Mouse (Mus musculus): ENCODE data around the gene Pmp22. TPM values are rescaled to one million over a fixed set of nuclear protein-coding genes. Genes with fewer than 3 reads are reported as not detected.

Pmp22 gene
- 10 to 100 TPM; 31.6 to 43.0 (median 38.9) TPM for total RNA-seq (2022)

GRCm38 (mm10) chr11:63128784-63129183, at the start of gene Pmp22:
Gene Pmp22 (plus strand): TSS chr11:63128982.
- DNase-seq (ENCODE audit: low spot score) = peak; percentile 79

DNA sequence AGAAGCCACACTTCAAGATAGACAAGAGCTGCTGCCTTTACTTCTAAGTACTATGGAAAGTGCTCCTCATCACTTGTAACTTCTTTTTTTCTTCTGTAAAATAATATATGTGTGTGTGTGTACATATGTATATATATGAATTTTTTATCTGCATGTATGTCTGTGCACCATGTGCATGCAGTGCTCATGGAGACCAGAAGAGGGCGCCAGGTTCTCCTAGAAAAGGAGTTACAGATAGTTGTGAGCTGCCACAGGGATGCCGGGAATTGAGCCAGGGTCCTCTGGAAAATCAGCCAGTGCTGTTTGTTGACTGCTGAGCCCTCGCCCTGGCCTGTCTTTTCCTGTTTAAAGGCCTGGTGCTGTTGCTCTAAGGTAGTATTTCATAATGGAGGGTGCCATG, 44.2 kb upstream of the Pmp22 start:
- no peak for DNase-seq (ENCODE audit: low spot score)

GRCm38 (mm10) chr11:63088672-63089071, 40.1 kb upstream of the Pmp22 start:
- no peak for DNase-seq (ENCODE audit: low spot score)

GRCm38 (mm10) chr11:63090210-63090609, 38.6 kb upstream of the Pmp22 start:
- no peak for DNase-seq (ENCODE audit: low spot score)

- no peak for DNase-seq (ENCODE audit: low spot score)
Observed at GRCm38 (mm10) chr11:63090986-63091385, 37.8 kb upstream of the Pmp22 start.

- DNase-seq (ENCODE audit: low spot score) = no peak
Observed at GRCm38 (mm10) chr11:63092271-63092670, 36.5 kb upstream of the Pmp22 start.

DNA sequence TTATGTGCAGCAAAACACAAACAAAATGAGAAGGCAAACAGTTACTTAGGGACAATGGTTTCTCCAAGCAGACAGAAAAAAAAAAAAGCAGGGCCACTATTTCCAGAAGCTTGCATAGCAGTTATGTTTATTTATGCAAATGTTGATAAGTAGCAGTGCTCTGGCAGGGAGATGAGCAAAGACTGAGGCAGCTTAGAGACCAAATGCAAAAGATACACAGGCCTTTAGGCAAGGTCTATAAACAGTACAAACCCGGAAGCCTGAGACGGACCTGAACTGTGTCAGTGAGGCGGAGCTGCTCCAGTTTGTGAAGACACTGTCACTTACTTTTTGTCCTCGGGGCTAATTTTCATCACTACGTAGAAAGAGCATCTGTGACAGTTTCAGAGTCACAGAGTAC, 35.2 kb upstream of the Pmp22 start:
- no peak for DNase-seq (ENCODE audit: low spot score)

DNA sequence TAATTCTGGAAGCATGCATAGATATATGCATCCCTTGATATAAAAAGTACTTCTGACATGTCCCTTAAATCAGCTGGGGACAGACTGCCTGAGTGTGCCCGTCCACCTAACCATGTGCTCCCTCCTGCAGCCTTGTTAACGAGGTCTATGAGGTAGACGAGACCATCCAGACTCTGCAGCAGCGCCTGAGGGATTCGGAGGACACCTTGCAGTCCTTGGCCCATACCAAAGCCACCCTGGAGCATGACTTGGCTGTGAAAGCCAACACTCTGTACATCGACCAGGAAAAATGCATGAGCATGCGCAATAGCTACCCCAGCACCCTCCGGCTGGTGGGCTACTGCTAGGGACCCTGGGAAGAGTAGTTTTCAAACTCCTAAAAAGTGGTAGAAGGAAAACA, 34.3 kb upstream of the Pmp22 start:
- no peak for DNase-seq (ENCODE audit: low spot score)

DNA sequence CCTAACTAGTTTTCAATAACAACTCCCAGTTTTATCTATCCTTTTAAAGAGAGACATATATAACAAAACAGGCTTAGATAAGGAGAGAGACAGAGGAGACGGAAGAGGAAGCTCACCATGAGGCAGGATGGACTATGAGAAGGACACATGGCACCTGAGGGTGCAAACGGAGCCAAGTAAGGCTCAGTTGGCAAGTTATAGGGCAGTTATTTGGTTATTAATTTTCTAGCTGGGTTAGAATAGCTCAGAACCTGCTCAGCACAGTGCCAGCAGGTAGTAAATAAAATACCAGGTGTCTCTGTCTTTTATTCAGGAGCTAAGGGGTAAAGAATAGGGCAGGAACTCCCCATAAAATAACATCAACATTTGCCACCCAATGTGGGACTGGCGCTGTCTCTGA, 30.8 kb upstream of the Pmp22 start:
- DNase-seq (ENCODE audit: low spot score) = no peak

GRCm38 (mm10) chr11:63099390-63099789, 29.4 kb upstream of the Pmp22 start:
- DNase-seq (ENCODE audit: low spot score) = no peak

DNA sequence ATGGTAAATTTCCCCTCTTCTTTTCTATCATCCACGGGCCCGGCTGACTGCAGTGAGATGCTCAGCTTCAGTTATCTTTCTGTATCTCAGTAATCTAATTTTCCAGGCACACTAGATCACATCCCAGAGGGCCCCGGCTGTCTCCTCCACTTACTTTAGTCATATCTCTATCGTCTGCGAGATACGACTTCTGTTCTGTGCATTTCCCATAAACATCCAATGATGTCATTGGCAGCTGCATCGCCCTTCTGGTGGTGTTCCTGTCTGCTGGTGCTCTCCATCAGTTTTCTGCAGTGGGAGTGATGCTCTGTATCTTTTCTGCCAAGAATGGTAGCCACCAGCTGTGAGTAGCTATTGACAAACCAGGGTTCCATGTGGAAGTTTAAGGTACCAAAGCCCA, 25.5 kb upstream of the Pmp22 start:
- DNase-seq (ENCODE audit: low spot score) = no peak

- no peak for DNase-seq (ENCODE audit: low spot score)
Observed at GRCm38 (mm10) chr11:63104026-63104425, 24.8 kb upstream of the Pmp22 start.

DNA sequence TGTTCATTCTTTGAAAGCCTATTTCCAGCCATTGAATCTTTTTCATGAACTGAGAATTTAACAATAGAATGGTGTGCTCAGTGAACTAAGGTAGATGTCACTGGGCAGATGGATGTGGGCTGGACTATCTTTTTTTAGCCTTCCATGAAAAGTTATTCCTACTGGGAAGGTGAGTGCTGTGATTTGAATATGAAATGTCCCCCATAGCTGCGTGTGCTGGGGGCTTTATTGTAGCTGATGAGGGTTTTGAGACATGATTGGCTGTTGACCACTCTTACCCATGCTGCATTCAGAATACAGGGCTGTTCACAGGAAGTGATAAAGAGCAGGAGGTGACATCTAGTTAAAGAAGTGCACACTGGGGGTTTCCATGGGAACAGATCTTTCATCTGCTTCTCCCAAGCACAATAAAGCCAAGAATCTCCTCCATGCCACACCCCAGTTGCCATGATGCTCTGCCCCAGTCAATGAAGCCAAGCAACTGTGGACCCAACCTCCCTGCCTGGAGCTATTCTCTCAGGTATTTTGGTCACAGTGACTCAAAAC, 19.5 kb upstream of the Pmp22 start:
- DNase-seq (ENCODE audit: low spot score) = no peak

GRCm38 (mm10) chr11:63110329-63110728, 18.5 kb upstream of the Pmp22 start:
- no peak for DNase-seq (ENCODE audit: low spot score)

DNA sequence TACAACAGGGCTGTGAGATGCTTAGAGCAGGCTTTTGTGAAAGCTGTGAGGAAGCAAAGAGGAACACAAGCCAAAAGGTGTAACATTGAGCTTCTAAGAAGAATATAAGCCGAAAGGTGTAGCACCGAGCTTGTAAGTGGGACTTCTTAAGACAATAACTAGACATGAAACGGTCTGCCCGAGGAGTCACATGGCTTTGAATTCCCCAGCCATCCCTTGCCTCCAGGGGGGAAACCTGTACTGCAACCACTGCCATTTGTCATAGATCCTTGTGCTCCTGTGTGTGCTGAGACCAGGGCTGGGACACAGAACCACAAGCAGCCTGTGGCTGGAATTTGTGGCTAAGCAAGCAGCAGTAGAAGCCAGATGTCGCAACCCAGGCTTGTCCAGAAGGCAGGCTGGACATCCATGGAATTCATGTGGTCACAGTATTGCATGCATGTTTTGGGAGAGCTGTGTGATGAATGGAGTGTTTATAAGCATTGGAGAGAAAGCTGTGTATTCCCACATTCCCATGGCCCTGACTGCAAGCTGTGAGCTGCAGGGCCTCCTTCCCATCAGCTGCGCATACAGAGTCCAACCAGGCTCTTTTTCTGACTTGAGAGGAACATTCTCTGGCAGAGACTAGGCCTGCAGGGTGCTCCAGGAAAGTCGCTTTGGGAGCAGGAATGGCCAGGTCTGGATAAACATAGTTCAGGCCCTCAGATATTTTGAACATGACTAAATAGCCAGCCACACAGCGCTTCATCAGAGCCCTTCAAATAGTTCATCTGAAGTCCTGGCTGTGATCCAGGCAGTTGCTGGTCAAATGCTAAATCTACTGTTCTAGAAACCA, 13.8 kb upstream of the Pmp22 start:
- DNase-seq (ENCODE audit: low spot score) = peak; percentile 74

GRCm38 (mm10) chr11:63116652-63117051, 12.1 kb upstream of the Pmp22 start:
- DNase-seq (ENCODE audit: low spot score) = no peak

DNA sequence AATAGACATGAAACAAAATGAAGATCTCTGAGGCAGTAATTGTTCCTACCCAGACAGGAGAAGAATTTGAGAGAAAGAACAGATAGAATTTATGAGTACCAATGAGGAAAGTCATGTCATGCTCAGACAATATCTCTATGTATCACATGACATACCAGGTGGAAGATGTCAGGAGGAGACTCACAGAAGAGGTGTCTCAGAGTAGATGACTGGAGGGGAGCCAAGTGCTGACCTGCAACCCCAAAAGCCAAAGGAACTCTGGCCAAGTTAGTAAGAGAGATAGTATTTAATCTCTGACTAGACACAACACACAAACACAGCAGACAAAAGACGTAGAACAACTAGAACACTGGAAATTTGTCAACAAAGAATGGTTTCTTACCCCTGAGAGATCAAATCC, 11.5 kb upstream of the Pmp22 start:
- no peak for DNase-seq (ENCODE audit: low spot score)

DNA sequence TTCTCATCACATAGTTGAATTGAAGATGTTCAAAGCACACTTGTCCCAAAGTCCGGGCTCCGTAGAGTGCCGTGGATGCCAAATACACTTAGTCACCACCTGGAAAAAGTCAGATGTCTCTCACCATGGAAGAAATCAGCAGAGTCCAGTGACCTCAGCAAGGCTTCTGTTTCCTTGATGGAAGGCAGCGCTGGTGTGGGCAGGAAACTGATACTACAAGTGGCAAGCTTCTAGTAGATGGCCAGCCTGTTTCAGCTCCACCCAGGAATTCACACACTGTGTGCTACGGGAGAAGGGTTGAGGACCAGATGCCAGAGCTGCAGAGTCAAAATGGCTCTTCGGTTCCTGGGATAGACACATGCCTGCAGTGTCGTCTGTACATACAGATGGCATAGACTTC, 9.0 kb upstream of the Pmp22 start:
- no peak for DNase-seq (ENCODE audit: low spot score)

GRCm38 (mm10) chr11:63122249-63122648, 6.5 kb upstream of the Pmp22 start:
- DNase-seq (ENCODE audit: low spot score) = no peak

- no peak for DNase-seq (ENCODE audit: low spot score)
Observed at GRCm38 (mm10) chr11:63122776-63123350, 5.9 kb upstream of the Pmp22 start.

- DNase-seq (ENCODE audit: low spot score) = no peak
Observed at GRCm38 (mm10) chr11:63124316-63124715, 4.5 kb upstream of the Pmp22 start.

GRCm38 (mm10) chr11:63125832-63126456, 2.8 kb upstream of the Pmp22 start:
- DNase-seq (ENCODE audit: low spot score) = peak; percentile 61

GRCm38 (mm10) chr11:63126976-63127375, 1.8 kb upstream of the Pmp22 start:
- DNase-seq (ENCODE audit: low spot score) = no peak

All from heart, adult 8-10 months (tissue).